Mouse (Mus musculus): ENCODE results near the gene Prm1. TPM values are rescaled to one million over a fixed set of nuclear protein-coding genes. Genes with fewer than 3 reads are reported as not detected.
"Not testable (repeated sequence)": the region's sequence is repeated elsewhere in the genome, so short reads cannot be mapped to it uniquely, and the experiment has no call there.

The Prm1 gene
- total RNA-seq, 2 experiments from 2014 or later: not detected

GRCm38 (mm10) chr16:10824536-10824935 is 18.9 kb upstream of the Prm1 start:
- no peak for DNase-seq

- peak in 1 of 2 experiments; percentile 51 for DNase-seq
Measured at GRCm38 (mm10) chr16:10821387-10821786, 15.7 kb upstream of the Prm1 start.

DNA sequence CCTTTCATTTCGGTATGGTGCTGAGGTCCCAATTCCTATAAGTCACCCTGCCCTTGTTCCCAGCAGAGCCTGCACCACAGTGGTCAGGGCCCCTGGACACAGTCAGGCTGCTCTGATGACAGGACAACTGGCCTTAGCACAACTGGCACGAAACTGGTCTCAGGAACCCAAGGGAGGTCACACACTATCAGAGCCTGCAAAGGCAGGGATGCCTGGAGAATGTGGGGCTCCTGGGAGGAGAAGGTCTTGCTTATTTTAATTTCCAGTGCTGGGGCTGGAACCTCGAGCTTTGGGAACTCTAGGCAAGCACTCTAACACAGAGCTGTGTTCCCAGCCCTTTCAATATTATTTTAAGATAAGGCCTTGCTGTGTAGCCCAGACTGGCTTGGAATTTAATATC is 14.3 kb upstream of the Prm1 start:
- DNase-seq: peak in 1 of 2 experiments; percentile 47

DNA sequence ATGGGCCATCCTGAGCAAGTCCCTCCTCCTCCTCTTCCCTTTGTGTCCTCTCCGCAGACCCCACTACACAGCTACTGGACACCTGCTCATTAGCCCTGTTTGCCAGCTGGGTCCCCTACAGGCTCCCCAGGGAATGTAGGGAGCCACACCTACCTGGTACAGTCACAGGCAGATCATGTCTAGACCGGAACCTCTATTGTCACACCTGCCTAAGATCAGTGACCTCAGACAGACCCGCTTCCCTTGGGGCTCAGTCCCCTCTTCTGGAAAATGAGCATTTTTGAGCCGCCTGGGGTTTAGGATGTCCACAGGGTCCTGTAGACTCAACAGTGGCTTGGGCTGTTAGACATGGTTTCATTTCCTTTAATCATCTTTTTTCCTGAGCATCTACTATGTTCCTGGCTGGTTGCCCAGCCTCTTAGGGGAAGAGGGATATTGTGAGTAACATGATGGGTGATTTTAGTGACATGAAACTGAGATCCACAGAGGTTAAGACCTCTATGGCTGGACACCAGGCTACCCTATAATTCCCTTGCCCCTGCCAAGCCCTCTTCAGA is 13.0 kb upstream of the Prm1 start:
- no peak for DNase-seq

- DNase-seq: peak in 1 of 2 experiments; percentile 21
Measured at GRCm38 (mm10) chr16:10814864-10815263, 9.2 kb upstream of the Prm1 start.

- DNase-seq: no peak
Measured at GRCm38 (mm10) chr16:10813726-10814125, 8.1 kb upstream of the Prm1 start.

DNA sequence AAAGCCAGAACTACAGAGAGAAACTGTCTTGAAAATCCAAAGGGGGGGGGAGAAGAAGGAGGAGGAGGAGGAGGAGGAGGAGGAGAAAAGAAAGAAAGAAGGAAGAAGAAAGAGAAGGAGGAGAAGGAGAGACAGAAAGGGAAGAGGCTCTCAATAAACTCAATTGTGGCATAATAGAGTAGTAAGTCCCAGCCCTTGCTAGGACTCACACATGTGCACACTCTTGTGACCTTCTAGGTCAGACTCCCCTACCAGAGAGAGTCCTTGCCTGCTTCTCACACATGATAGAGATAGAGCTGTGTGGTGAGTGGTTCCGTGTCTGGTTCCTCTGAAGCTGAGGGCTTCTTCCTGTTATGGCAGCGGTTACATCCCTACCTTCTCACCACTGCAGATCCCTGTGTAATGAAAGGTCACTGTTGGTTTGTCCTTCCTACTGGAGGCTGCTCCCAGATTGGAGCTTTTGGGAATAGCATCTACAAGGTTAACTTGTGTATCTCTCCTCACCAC is 7.3 kb upstream of the Prm1 start, which contains the start of gene Gm11172:
Gene Gm11172, plus strand, starts transcription at position 51 of the 507 bp plus-strand sequence.
- DNase-seq: no peak

GRCm38 (mm10) chr16:10810376-10810775 is 4.7 kb upstream of the Prm1 start:
- no peak for DNase-seq

DNA sequence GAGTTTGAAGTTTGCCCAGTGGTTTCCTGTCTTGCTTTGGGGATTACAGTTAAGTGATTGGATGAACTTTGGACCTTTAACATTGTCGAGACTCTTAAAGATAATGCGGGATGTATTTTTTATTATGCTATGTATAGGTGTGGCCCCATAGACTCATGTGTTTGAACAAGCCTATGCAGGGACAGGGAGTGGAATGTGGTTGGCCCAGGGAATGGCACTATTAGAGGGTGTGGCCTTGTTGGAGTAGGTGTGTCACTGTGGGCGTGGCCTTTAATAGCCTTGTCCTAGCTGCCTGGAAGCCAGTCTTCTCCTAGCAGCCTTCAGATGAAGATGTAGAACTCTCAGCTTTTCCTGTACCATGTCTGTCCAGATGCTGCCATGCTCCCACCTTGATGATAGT is 3.2 kb downstream of the Prm1 start:
- DNase-seq: not testable (repeated sequence)

DNA sequence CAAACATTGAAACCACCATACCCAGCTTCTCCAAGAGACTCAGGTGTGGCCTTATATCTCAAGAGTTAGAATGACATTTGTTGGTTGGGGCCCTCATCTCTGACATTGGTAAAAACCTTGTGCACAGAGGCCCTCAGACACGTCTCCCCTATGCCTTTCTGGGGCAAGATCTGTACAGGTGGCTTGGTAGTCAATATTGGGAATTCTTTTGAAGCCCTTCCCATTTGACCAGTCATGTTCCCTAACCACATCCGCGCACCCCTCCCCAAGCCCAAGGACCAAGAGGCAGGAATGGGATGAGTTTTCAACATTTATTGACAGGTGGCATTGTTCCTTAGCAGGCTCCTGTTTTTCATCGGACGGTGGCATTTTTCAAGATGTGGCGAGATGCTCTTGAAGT is 9.6 kb downstream of the Prm1 start, which contains the start of gene Prm2:
Gene Prm2, minus strand, starts transcription at position 101 of the 400 bp plus-strand sequence.
- no peak for DNase-seq

DNA sequence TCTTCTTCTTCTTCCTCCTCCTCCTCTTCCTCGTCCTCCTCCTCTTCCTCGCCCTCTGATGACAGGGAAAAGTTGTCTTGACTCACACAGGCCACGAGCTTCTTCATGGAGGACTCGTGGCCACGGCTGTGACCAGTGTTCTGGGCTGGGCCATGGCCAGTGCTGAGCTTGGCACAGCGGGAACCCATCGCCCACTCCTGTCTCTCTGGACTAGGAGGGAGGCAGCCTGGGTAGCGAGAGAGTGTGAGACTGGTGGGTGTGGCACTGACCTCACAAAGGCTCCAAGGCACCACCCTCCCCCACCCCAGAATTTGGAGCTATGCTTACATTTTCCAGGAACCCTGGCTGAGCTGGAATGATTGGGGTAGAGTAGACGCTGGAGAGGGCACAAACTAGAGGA is 14.9 kb downstream of the Prm1 start, which contains the start of gene Prm3:
Gene Prm3, minus strand, starts transcription at position 213 of the 400 bp plus-strand sequence.
- no peak for DNase-seq

GRCm38 (mm10) chr16:10788866-10789265 is 16.8 kb downstream of the Prm1 start:
- no peak for DNase-seq

- DNase-seq: no peak
Measured at GRCm38 (mm10) chr16:10788271-10788670, 17.4 kb downstream of the Prm1 start, which contains the start of gene Tnp2. Gene Tnp2 (minus strand): TSS chr16:10788660.

- DNase-seq: no peak
Measured at GRCm38 (mm10) chr16:10787548-10788058, 18.0 kb downstream of the Prm1 start.

DNA sequence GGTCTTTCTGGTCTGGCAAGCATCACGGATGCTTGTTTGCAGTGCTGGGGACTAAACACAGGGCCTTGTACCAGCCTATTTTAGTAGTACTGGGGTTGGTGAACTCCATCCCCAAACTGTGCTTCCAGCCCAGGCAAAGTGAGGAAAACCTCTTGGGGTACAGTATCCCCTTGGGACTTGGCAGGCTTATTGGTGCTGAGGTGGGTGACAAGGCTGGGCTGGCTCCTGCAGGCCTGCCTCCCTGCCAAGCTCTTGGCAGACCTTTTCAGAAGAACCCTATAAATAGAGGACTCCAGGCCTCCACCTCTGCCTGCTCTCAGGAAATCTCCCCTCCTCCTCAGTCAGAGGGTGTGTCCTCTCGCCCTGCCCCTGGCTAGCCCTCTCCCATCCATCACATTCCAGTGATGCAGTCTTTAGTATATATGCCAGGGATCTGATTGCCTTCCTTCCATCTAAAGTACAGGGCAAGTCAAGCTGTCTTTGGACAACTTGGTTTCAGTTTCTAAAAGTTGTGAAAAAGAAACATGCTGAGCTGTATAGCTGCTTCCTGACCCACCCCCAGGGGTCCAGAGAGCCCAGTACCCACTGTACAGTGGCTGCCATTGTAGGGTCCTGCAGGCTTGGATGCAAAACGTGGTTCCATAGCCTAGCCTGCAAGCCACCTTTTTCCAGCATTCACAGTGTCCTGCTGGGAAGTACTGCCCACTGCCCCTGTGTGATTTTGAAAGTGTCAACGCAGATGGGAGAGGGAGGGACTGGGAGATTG is 18.7 kb downstream of the Prm1 start:
- peak; percentile 56 to 60 for DNase-seq

GRCm38 (mm10) chr16:10786288-10786687 is 19.4 kb downstream of the Prm1 start:
- DNase-seq: peak; percentile 86 to 90

GRCm38 (mm10) chr16:10785371-10786231 is 20.0 kb downstream of the Prm1 start, which contains the start of gene Socs1:
Gene Socs1 (minus strand): TSS chr16:10785536.
- peak; percentile 90 to 92 for DNase-seq

DNA sequence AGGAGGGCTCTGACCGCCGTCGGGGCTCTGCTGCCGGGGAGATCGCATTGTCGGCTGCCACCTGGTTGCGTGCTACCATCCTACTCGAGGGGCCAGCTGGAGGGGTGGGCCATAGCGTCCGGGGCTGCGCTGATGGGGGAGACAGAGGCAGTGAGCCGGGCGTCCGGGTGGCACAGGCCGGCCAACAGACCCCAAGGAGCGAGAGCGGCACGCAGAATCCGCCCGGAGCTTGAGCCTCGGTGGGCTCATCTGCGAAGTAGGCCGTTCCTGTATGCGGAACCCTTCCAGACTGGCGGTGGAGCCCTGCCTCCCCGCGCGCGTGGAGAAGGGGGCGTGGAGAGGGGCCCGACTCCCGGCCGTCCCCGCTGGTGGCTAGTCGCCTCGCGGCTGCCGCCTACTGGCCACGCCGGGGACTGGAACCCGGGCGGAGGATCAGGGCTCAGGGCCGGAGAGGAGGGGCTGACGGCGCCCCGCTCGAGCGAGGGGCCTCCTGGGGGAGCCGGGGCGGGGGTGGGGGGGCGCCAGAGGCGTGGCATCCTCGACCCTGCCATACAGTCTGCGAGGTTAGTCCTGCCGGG is 20.8 kb downstream of the Prm1 start:
- DNase-seq: peak; percentile 93 to 94

GRCm38 (mm10) chr16:10783883-10784792 is 21.5 kb downstream of the Prm1 start:
- DNase-seq: peak; percentile 31 to 46

DNA sequence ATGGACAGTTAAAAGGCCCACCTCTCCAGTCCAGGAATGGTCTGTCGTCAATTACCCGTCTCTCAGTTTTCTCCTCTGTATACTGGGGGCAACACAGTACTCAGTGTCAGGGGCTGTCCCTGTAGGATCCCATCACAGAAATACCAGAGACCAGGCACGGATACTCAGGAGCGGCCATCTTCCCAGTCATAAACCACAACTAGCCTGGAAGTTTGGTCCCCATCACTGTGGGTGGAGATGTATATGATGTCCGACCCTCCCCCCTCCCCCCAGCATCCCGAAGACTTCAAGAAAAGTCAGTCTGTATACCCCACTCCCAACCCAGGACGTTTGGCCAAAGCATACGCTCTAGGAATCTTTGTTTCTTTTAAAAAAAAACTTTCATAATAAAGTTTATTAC is 22.2 kb downstream of the Prm1 start:
- DNase-seq: no peak

DNA sequence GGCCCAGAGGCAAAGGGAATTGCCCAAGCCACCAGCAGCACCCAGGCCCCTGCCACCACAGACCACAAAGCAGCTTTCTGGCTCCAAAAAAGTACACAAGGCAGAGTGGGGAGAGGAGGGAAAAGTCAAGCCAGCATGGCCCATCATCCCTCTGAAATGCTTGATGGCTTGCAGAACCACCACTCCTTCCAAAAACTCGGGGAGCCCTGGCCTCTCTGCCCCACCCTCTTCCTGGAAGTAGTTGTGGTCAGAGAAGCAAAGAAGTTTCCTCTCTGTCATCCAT is 22.5 kb downstream of the Prm1 start:
- DNase-seq: no peak

Data from heart, adult 18-20 months (tissue).